Mouse (Mus musculus): ENCODE measurements around the gene Anapc11.

- no peak for TF ChIP-seq CTCF (IDR thresholded peaks at IDR 0.05; ENCODE audit: insufficient read depth, low read depth, low read length)
- TF ChIP-seq POLR2A (IDR thresholded peaks at IDR 0.05; ENCODE audit: insufficient read depth, low read depth, low read length), result no peak
These were observed 43.6 kb downstream of the Anapc11 start for GRCm38 (mm10) chr11:120641869-120642268.
